Mouse (Mus musculus) brain, embryonic 18.5 days (tissue): ENCODE measurements at regions not wholly inside any gene's neighbourhood (a gene's known extent, or its start where the extent isn't known, plus 50 kb on each side); places are given as distances from the start of the nearest gene placed in this dataset.
A peak's percentile ranks its signal among the peaks of the same experiment; 100 is the strongest.

Experiments
- DNase-seq: peaks from one replicate; pipeline ENCODE4 v3.0.0-alpha.2; 2012; ENCODE audit warnings: low read depth, low spot score

DNA sequence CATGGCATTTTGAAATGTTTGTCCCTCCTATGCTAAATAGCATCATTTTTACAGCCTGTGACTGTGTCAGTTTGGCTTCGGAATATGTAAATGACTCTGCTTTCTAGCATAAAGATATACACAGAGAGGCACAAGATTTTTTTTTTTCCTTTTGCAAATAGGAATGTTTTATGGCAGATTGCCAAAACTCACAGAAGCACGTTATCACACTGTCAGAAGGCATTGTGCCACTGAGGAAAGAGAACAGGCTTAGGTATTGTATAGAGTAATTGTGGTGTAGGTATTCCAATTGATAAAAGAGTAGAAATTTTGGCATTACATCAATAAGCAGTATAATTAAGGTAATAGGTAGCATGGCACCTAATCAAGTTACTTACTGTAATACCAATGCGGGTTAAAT lies 988.5 kb upstream of the Tenm2 start:
- peak; percentile 30 for DNase-seq

- DNase-seq, result no peak
Measured at GRCm38 (mm10) chr11:38203347-38203746, 967.6 kb upstream of the Tenm2 start.

GRCm38 (mm10) chr11:38201136-38201741 lies 965.5 kb upstream of the Tenm2 start:
- DNase-seq, result no peak

GRCm38 (mm10) chr11:38193719-38194118 lies 958.0 kb upstream of the Tenm2 start:
- no peak for DNase-seq

DNA sequence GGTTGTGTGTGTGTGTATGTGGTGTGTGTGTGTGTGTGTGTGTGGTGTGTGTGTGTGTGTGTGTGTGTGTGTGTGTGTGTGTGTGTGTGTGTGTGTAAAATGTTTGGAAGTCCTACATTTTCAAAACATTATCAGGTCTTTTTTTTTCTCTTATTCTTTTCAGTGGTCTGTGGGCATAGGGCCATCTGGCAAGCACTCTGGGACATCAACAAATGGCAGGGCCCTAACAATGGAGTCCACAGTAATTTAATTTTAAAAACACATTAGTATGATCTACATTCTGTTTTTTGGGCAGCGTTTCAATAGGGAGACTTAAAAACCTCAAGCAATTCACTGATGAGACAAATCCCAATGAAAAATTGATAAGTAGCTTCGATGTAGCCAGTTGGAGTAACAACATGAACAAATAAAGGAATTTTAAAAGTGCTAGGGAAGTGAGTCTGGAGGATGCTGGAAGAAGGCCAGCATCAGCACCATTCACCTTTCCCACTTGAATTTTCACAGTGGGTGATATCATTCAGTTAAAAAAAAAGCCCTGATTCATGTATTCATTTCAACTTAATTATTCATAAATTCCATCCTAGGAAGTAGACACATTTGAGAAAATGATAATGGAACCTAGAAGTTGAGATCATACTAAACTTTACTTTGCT lies 956.3 kb upstream of the Tenm2 start:
- no peak for DNase-seq

- DNase-seq, result no peak
Measured at GRCm38 (mm10) chr11:38191437-38191836, 955.7 kb upstream of the Tenm2 start.

GRCm38 (mm10) chr11:38170721-38171120 lies 935.0 kb upstream of the Tenm2 start:
- DNase-seq, result peak; percentile 20

- no peak for DNase-seq
Measured at GRCm38 (mm10) chr11:38158310-38158709, 922.5 kb upstream of the Tenm2 start.

DNA sequence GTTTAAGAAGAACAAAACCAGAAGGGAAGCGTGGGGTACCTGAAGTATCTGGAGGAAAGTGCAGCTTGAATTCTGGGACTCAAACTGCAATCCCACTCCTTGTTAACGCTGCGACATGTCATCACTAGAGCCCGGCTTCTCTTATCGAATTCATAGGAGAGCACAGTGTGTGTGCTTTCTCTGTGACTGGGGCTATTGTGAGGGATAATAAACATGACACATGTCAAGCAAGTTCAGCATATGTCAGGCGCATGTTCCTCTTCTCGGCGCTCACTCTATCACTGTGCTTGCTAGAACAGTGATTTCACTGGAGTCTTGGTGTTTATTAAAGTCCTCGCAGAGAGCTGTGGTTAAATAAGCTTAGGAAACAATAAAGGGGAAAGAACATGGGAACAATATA lies 921.2 kb upstream of the Tenm2 start:
- no peak for DNase-seq

GRCm38 (mm10) chr11:38155706-38156105 lies 919.9 kb upstream of the Tenm2 start:
- DNase-seq, result no peak

DNA sequence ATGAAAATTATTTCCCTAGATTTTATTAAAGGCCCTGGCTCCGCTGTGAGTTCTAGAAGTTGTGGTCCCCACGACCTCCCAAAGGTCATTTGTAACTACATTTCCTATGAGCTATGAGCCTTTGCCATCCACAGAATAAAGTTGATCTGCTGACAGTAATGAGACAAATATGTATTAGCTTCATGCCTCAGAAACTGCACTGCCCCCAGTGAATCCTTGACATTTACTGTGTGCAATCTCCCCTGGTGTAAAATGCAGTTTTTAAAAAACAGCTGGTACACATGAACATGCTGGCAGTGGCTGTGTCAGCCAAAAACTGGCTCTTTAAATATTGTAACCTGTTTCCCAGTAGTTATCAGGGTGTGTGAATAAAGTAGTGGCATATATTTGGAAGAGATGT lies 907.7 kb upstream of the Tenm2 start:
- no peak for DNase-seq

DNA sequence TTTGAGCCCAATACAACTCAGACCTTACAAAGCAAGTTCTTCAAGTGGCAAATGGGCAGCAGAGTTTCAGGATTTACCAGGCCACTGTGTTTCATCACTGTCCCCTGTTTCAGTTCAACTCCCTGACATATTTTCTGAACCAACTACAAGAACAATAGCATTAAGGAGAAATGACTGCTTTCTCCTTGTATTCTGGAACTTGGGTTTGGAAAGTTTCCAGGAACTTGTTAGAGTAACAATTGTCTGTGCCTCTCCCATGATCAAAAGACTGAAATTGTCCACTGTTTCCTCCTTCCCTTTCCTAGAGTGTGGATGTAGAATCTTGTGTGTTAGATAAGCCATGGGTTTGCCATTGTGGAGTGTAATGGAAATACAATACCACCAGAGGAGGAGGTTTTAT lies 893.1 kb upstream of the Tenm2 start:
- no peak for DNase-seq

- no peak for DNase-seq
Measured at GRCm38 (mm10) chr11:38123789-38124330, 888.1 kb upstream of the Tenm2 start.

DNA sequence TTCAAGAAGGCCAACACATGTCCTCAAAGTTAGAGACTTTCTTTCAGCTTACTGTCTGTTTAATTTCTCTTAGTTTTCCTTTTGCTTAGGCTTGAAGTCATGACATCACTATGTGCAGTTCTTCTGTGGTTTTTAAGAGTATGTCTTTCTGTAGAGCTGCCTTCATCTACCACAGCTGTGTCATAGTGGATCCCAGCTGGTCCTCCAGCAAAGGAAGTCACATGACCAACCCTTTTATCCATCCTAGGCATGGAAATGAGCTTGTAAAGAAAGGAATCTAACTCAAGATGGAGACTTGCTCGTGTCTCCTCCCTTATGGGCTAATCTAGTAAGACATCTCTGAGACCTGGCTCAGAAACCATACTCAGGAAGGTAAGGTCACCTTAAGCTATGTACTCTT lies 886.7 kb upstream of the Tenm2 start:
- DNase-seq, result no peak

DNA sequence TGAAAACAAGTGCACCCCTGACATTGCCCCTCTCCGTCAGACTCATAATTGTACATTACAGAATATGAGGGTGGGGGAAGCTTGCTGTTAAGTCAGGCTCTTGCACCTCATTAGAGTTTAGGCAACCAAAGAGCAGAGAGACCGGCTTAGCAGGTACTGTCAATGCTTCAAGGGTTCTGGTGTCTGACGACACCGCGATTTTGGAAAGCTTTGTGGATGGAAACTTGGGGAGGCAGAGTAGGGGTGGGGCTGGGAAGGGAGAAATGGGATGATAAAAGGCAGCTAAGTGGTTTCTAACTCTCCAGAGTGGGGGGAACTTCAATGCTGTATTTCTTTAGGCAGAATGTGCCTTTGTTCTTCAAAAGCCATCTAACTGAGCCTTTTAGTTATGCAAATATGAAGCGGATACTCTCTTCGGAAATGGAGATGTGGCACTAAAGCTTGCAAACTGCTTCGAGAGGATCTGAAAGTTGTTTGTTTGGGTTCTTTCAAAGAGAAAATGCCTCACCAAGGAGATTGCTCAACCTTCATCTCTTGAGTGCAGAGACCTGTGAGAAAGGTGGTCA lies 885.4 kb upstream of the Tenm2 start:
- DNase-seq, result no peak

GRCm38 (mm10) chr11:38117741-38118140 lies 882.0 kb upstream of the Tenm2 start:
- no peak for DNase-seq

DNA sequence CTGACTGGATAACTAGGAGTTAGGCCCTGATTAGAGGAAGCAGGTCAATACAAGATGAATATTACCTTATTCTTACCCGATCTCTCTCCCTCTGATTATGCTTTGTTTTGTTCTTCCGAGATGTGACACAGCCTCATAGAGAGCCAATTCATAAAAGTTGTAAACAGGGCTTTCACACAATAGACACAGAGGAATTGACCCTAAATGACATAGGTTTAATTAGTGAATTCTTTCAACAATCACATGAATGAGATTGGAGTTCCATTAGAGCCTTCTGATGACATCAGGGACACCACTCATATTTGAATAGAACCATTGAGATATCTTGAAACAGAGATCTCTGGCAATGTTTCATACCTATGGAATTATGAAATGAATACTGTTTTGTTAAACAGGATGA lies 856.4 kb upstream of the Tenm2 start:
- DNase-seq, result no peak

- DNase-seq, result no peak
Measured at GRCm38 (mm10) chr11:38075171-38075732, 839.5 kb upstream of the Tenm2 start.

- no peak for DNase-seq
Measured at GRCm38 (mm10) chr11:38069635-38070034, 833.9 kb upstream of the Tenm2 start.

DNA sequence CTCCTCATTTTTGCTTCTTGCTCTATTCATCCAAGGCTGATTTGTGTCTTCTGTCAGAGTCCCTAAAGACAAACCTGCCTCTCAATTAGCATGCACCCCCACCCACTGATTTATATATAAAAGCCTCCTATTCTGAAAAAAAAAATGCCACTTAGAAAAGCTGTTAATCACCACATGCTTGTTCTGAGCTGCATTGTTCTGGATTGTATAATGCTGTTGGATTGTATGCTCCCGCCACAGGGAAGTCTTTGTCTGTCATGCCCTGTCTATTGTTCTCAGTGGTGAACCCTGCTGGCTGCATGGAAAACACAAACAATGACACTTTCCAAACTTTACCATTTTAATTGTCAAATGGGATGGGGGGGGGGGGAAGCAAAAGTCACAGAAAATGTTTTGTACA lies 831.9 kb upstream of the Tenm2 start:
- DNase-seq, result no peak

- no peak for DNase-seq
Measured at GRCm38 (mm10) chr11:38066091-38066490, 830.3 kb upstream of the Tenm2 start.

GRCm38 (mm10) chr11:38060105-38060504 lies 824.3 kb upstream of the Tenm2 start:
- no peak for DNase-seq

DNA sequence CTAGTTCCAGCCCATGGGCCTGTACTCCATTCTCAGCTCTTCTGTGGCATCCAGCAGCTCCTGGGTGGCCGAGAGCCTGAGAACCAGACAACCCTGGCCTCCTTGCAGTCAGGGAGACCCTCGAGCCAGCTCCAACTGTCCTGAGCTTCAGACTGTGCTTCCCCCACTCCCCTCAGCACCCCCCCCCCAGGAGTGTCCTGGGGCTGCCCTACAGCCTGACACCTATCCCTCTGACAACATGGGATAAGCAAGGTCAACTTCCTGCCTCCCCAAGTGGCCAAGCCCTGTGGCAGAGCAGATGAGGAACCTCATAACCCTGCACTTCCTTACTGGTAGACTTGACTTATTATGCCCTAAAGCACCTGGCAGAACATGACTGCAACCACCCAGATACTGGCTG lies 823.1 kb upstream of the Tenm2 start:
- DNase-seq, result no peak
